Mouse (Mus musculus) spleen, postnatal 10 days (tissue): Measurements from ENCODE around the gene Mettl23.
A peak's percentile ranks its signal among the peaks of the same experiment; 100 is the strongest.
"Not testable (repeated sequence)": the region's sequence is repeated elsewhere in the genome, so short reads cannot be mapped to it uniquely, and the experiment has no call there.

Source experiments
- DNase-seq, 2 experiments: peaks; one replicate each; pipeline ENCODE4 v3.0.0; 2021 to 2022; ENCODE audit warnings: low spot score in 2 of 2

Mettl23 gene

GRCm38 (mm10) chr11:116880839-116881238 is 37.8 kb downstream of the Mettl23 start:
- DNase-seq: no peak

- no peak for DNase-seq
Measured at GRCm38 (mm10) chr11:116881440-116881839, 38.4 kb downstream of the Mettl23 start.

- DNase-seq: no peak
Measured at GRCm38 (mm10) chr11:116882446-116882845, 39.4 kb downstream of the Mettl23 start.

- DNase-seq: no peak
Measured at GRCm38 (mm10) chr11:116884061-116884460, 41.0 kb downstream of the Mettl23 start.

DNA sequence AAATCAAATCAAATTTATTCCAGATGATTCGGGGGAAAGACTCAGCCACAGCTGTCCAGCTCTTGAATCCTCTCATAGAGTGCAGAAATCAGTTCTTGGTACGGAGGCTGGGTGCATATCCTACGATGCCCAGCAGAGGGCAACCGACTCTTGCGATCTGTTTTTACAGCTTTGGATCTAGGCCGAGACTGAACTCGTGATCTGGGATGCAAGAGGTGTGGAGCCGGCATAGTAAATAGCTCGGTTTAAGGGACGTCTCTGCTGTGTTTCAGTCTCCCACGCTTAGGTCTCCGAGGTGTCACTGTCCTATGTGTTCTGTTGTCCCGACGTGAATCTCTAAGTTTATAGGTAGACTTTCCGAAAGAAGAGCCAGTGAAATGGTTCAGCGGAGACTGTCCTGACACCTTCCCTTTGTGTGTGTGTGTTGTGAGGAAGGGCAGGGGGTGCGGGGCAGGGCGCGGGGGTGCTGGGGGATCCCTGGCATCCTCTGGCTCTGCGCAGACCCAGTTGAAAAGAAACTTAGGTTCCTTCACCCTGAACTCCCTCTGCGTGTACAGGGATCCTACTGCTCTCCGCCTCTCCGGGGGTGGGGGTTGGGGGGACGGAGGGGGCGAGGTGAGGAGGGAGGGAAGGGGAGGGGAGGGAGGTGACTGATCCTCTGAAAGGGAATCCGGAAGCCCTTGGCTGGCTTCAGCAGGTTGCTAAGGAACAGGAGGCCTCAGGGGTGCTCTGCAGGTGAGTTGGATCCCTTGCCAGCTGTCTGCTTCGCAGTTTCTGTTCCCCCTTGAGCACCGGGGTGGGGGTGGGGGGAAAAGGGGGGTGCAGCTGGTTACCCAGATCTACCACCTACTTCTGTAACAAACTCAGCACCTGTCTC is 42.4 kb downstream of the Mettl23 start:
- peak; percentile 49 to 74 for DNase-seq

DNA sequence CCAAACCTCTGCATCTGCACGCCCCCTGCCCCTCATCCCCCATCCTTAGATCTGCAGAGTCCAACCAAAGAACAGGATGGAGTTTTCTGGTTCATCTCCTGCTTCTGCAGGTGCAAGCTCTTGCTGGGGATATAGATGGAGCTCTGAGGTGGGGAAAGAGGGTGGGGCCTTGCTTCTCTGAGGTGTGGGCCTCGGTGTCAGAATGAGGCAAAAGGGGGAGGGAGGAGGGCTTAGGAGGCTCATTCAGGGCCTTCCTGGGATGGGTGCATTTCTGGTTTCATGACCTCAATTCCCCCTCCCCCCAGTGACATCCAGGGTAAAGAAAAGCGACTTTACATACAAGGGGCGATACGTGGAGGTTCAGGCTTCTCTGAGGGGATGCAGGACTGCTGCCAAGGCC is 44.1 kb downstream of the Mettl23 start:
- DNase-seq: no peak

DNA sequence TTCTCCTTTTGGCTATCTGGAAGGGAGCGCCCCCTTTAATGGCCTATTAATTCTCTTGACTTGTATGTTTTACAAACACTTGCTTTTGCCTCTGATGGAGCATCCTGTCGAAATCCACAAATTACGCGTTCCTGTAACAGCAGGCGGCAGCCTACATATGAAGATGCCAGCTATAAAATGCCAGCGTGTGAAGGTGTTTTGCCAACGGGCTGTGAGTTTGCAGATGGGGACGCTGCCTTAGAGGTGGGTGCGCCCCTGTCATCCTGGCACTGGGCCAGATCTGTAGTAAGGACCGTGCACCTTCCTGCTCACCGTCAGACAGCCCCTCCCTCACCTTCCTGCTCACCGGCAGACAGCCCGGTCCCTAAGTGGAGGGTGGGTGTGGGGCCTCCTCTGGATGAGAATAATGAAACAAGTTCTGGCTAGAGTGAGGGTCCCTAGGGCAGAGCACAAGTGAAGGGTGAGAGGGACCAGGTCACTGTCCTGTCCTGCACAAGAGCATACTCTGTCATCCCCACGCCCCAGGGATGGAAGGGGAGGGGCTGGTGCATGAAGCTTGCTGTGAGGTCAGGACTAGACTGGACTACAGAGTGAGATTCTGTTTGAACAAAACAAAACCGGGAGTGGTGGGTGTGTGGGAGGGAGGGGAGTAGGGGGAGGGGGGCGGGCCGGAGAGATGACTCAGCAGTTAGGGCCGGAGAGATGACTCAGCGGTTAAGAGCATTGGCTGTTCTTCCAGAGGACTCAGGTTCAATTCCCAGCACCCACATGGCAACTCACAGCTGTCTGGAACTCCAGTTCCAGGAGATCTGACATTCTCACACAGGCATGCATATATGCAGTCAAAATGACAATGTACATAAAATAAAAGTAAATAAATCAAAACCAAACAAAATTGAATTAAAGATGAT is 50.7 kb downstream of the Mettl23 start:
- no peak for DNase-seq

DNA sequence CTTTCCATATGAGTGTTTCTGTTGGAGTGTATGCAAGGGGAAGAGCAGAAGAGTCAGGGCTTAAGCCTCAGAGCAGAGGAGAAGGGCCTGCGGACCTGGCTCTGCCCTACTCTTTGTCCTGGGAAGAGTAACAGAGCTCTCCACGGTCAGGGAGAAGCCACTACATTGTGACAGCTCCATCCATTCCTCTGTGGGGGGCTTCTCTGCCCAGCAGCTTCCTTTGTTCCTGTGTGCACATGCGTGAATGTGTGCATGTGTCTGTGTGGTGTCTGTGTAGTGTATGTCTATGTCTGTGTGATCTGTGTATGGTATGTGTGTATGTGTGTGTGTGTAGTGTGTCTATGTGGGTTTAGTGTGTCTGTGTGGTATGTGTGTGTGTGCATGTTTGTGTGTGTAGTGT is 52.3 kb downstream of the Mettl23 start:
- DNase-seq: no peak

DNA sequence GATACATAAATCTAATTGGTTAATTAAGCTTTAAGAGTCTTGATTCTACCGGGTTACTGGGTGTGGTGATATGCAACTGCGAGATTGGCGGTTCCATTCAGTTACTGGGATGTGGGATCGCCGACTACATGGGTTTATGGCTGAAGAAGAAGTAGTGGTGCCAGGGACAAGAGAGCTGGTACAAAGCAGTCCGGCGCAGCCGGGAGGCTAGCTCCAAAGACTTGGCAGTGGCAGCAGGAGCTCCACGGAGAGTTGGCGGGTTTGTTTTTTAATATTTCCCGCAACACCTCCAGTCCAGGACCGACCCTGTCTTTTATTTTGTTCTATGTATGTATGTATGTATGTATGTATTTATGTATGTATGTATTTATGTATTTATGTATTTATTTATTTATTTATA is 56.2 kb downstream of the Mettl23 start:
- no peak for DNase-seq

DNA sequence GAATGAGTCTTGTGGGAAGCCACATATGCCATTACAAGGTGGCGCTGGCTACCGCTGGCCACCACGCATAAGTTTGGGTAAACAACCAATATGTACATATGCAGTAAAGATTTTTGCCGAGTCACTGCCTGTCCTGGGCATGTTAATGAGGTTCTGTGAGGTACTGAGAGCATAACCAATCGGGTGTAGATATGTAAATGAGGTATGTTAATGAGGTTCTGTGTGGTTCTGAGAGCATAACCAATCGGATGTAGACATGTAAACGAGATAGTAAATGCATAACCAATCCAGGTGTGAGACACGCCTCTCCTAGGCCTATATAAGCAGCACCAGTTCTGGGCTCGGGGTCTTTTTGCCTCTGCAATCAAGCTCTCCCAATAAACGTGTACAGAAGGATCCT is 59.5 kb downstream of the Mettl23 start:
- DNase-seq: not testable (repeated sequence)
